Mouse (Mus musculus) liver, adult 2 months (tissue): ENCODE data around the gene Tril. TPM values are rescaled to one million over a fixed set of nuclear protein-coding genes. Genes with fewer than 3 reads are reported as not detected.

Experiments
- DNase-seq: peaks from one replicate; pipeline ENCODE4 v3.0.0-alpha.2; 2011; ENCODE audit warnings: low read depth, low spot score; ENCODE audit errors: extremely low read depth
- H3K27ac ChIP-seq: fragments of 200-500 bp; replicated peaks from 2 replicates; pipeline ENCODE4 v1.5.1; 2012; ENCODE audit warnings: low read depth, mild to moderate bottlenecking, control low read depth, inconsistent platforms, low read length; ENCODE audit not compliant: insufficient read depth
- H3K27me3 ChIP-seq: fragments of 200-500 bp; 2 replicates; pipeline ENCODE4 v1.6.1; 2012; ENCODE audit warnings: mild to moderate bottlenecking, moderate library complexity, low read length, inconsistent platforms; ENCODE audit not compliant: control insufficient read depth, insufficient read depth
- H3K36me3 ChIP-seq: fragments of 200-500 bp; 2 replicates; pipeline ENCODE4 v1.6.1; 2012; ENCODE audit warnings: low read length, inconsistent platforms; ENCODE audit not compliant: control insufficient read depth, insufficient read depth
- H3K4me1 ChIP-seq: fragments of 200-500 bp; 2 replicates; pipeline ENCODE4 v1.6.1; 2011; ENCODE audit warnings: low read length; ENCODE audit not compliant: control insufficient read depth, insufficient read depth
- H3K4me3 ChIP-seq: fragments of 200-500 bp; 2 replicates; pipeline ENCODE4 v1.5.1; 2011; ENCODE audit warnings: low read depth, mild to moderate bottlenecking, control low read depth, low read length, moderate library complexity; ENCODE audit not compliant: insufficient read depth
- H3K79me2 ChIP-seq: fragments of 200-500 bp; 2 replicates; pipeline ENCODE4 v1.6.1; 2012; ENCODE audit warnings: inconsistent platforms, mild to moderate bottlenecking, low read length, moderate library complexity; ENCODE audit not compliant: control insufficient read depth, insufficient read depth
- H3K9ac ChIP-seq: fragments of 200-500 bp; 2 replicates; pipeline ENCODE4 v1.6.1; 2012; ENCODE audit warnings: low read depth, mild to moderate bottlenecking, control low read depth, inconsistent platforms, low read length
- CTCF ChIP-seq: fragments of 200-500 bp; IDR thresholded peaks from 2 replicates; pipeline ENCODE4 v1.5.1; 2011; ENCODE audit warnings: low read depth, low read length, control low read depth
- POLR2A ChIP-seq: fragments of 200-500 bp; IDR thresholded peaks from 2 replicates; pipeline ENCODE4 v1.6.1; 2011; ENCODE audit warnings: low read length, control low read depth; ENCODE audit not compliant: insufficient read depth; ENCODE audit errors: extremely low read depth
- WGBS: fragments of 180-500 bp; shearing (Covaris S2); methylation state at CpG from one replicate; pipeline ENCODE4 v1.1.7; 2018; 5-methylcytosine and 5-hydroxymethylcytosine counted together
- polyA plus RNA-seq: library from polyadenylated mRNA; depleted of rRNA; stranded (reverse); fragments of >200 nt; gene quantifications from 2 replicates; pipeline ENCODE4 v1.2.3, GENCODE M21; 2012
- total RNA-seq: library from RNA; depleted of rRNA; stranded (reverse); fragments of >200 nt; gene quantifications from 2 replicates; pipeline ENCODE4 v1.2.3, GENCODE M21; 2014

The Tril gene
- total and polyA plus RNA-seq, 2 experiments = 0.18 to 0.29 TPM

GRCm38 (mm10) chr6:53815691-53816090 is 4.9 kb downstream of the Tril start:
- H3K27ac ChIP-seq = no peak overlapping the region
- no peak overlapping the region for H3K4me3 ChIP-seq
- DNase-seq = no peak
- no peaks in the 10 kb centered on the region for H3K36me3 ChIP-seq
- TF ChIP-seq CTCF (no peak), POLR2A (no peak)
- peaks cover 26% of the 10 kb centered on the region for H3K27me3 ChIP-seq
- no peak overlapping the region for H3K9ac ChIP-seq
- no peaks in the 10 kb centered on the region for H3K79me2 ChIP-seq
- H3K4me1 ChIP-seq = peaks cover 4% of the 10 kb centered on the region; the same call in 1 of the 2 replicates
- WGBS = 86% methylated on average over 7 of the region's 7 CpGs

GRCm38 (mm10) chr6:53814214-53814613 is 6.4 kb downstream of the Tril start:
- no peak for DNase-seq
- no peak overlapping the region for H3K9ac ChIP-seq
- H3K36me3 ChIP-seq = no peaks in the 10 kb centered on the region

GRCm38 (mm10) chr6:53812242-53812641 is 8.4 kb downstream of the Tril start:
- Histone ChIP-seq H3K4me1 (no peaks in the 10 kb centered on the region), H3K27ac (no peak overlapping the region), H3K79me2 (no peaks in the 10 kb centered on the region), H3K9ac (no peak overlapping the region), H3K36me3 (no peaks in the 10 kb centered on the region), H3K27me3 (no peaks in the 10 kb centered on the region; the same call in 1 of the 2 replicates), H3K4me3 (no peak overlapping the region)
- no peak for DNase-seq
- no peak for TF ChIP-seq POLR2A
- TF ChIP-seq CTCF = peak; percentile 10; the same call in 1 of the 2 replicates
- whole genome bisulfite sequencing = 67% methylated on average over 3 of the region's 3 CpGs

More at GRCm38 (mm10) chr6:53814214-53814613, 6.4 kb downstream of the Tril start:
- Histone ChIP-seq H3K27ac (no peak overlapping the region), H3K4me1 (peaks cover 4% of the 10 kb centered on the region; the same call in 1 of the 2 replicates), H3K79me2 (no peaks in the 10 kb centered on the region), H3K27me3 (peaks cover 14% of the 10 kb centered on the region), H3K4me3 (no peak overlapping the region)
- TF ChIP-seq POLR2A = no peak
- TF ChIP-seq CTCF = no peak

- Histone ChIP-seq H3K9ac (no peak overlapping the region), H3K27ac (no peak overlapping the region), H3K4me1 (no peaks in the 10 kb centered on the region), H3K36me3 (no peaks in the 10 kb centered on the region), H3K27me3 (no peaks in the 10 kb centered on the region; the same call in 1 of the 2 replicates), H3K79me2 (no peaks in the 10 kb centered on the region), H3K4me3 (no peak overlapping the region)
- no peak for DNase-seq
- 82% methylated on average over 9 of the region's 9 CpGs for WGBS
- TF ChIP-seq POLR2A = no peak
- TF ChIP-seq CTCF = no peak
These were observed 11.8 kb downstream of the Tril start for GRCm38 (mm10) chr6:53808801-53809200.

- no peaks in the 10 kb centered on the region; the same call in 1 of the 2 replicates for H3K27me3 ChIP-seq
- no peak for DNase-seq
- no peak overlapping the region for H3K27ac ChIP-seq
- no peaks in the 10 kb centered on the region for H3K36me3 ChIP-seq
- no peaks in the 10 kb centered on the region for H3K4me1 ChIP-seq
- no peaks in the 10 kb centered on the region for H3K79me2 ChIP-seq
- TF ChIP-seq CTCF = no peak
- no peak for TF ChIP-seq POLR2A
- WGBS = 69% methylated on average over 3 of the region's 3 CpGs
- no peak overlapping the region for H3K4me3 ChIP-seq
- H3K9ac ChIP-seq = no peak overlapping the region
These were observed 13.4 kb downstream of the Tril start for GRCm38 (mm10) chr6:53807185-53807584.

- no peaks in the 10 kb centered on the region; the same call in 1 of the 2 replicates for H3K27me3 ChIP-seq
- no peaks in the 10 kb centered on the region for H3K36me3 ChIP-seq
- no peak overlapping the region for H3K9ac ChIP-seq
- 78% methylated on average over 8 of the region's 8 CpGs for WGBS
- H3K4me3 ChIP-seq = no peak overlapping the region
- TF ChIP-seq POLR2A (no peak), CTCF (no peak)
- H3K79me2 ChIP-seq = no peaks in the 10 kb centered on the region
- H3K27ac ChIP-seq = no peak overlapping the region
- DNase-seq = no peak
- H3K4me1 ChIP-seq = no peaks in the 10 kb centered on the region
These were observed 14.0 kb downstream of the Tril start for GRCm38 (mm10) chr6:53806591-53807023.
